Mouse (Mus musculus) embryo, embryonic 10 days (tissue): ENCODE data around the gene Amdhd2.

Experiments used
- DNase-seq: peaks from one replicate; pipeline ENCODE4 v3.0.0-alpha.2; 2015; ENCODE audit warnings: low spot score

Gene Amdhd2

GRCm38 (mm10) chr17:24163176-24163962 lies at the start of gene Amdhd2:
TSS of gene Amdhd2 (minus strand) at chr17:24163766.
- DNase-seq, result peak; percentile 100

GRCm38 (mm10) chr17:24213186-24213585 lies 49.6 kb upstream of the Amdhd2 start:
- DNase-seq, result no peak

- DNase-seq, result no peak
These were observed 49.0 kb upstream of the Amdhd2 start for GRCm38 (mm10) chr17:24212441-24213018.

- peak; percentile 93 for DNase-seq
These were observed 48.3 kb upstream of the Amdhd2 start for GRCm38 (mm10) chr17:24211631-24212440.

GRCm38 (mm10) chr17:24210591-24210990 lies 47.0 kb upstream of the Amdhd2 start:
- no peak for DNase-seq

- DNase-seq, result no peak
These were observed 46.3 kb upstream of the Amdhd2 start for GRCm38 (mm10) chr17:24209916-24210240.

- peak; percentile 84 for DNase-seq
These were observed 45.7 kb upstream of the Amdhd2 start, which contains the start of gene Ntn3 for GRCm38 (mm10) chr17:24209043-24209915. TSS of gene Ntn3 (minus strand) at chr17:24209531.

GRCm38 (mm10) chr17:24208641-24209042 lies 45.1 kb upstream of the Amdhd2 start:
- DNase-seq, result peak; percentile 63

GRCm38 (mm10) chr17:24207768-24208640 lies 44.4 kb upstream of the Amdhd2 start:
- no peak for DNase-seq

GRCm38 (mm10) chr17:24206451-24207351 lies 43.1 kb upstream of the Amdhd2 start:
- peak; percentile 80 for DNase-seq

- peak; percentile 62 for DNase-seq
These were observed 42.4 kb upstream of the Amdhd2 start for GRCm38 (mm10) chr17:24205908-24206361.

- DNase-seq, result peak; percentile 95
These were observed 41.8 kb upstream of the Amdhd2 start, which contains the start of gene Tbc1d24 for GRCm38 (mm10) chr17:24205284-24205888. TSS of gene Tbc1d24 (minus strand) at chr17:24205562.

GRCm38 (mm10) chr17:24204846-24205245 lies 41.3 kb upstream of the Amdhd2 start:
- no peak for DNase-seq

GRCm38 (mm10) chr17:24203611-24204534 lies 40.3 kb upstream of the Amdhd2 start:
- DNase-seq, result no peak

- no peak for DNase-seq
These were observed 39.5 kb upstream of the Amdhd2 start for GRCm38 (mm10) chr17:24203068-24203467.

- no peak for DNase-seq
These were observed 37.5 kb upstream of the Amdhd2 start for GRCm38 (mm10) chr17:24201092-24201491.

GRCm38 (mm10) chr17:24199741-24200140 lies 36.2 kb upstream of the Amdhd2 start:
- no peak for DNase-seq

- no peak for DNase-seq
These were observed 35.7 kb upstream of the Amdhd2 start for GRCm38 (mm10) chr17:24199252-24199651.
